Mouse (Mus musculus) fibroblast of lung, adult 2 months (primary cell): ENCODE data around the gene Olfr1184.
"Not testable (repeated sequence)": the region's sequence is repeated elsewhere in the genome, so short reads cannot be mapped to it uniquely, and the experiment has no call there.

Source experiments
- DNase-seq: peaks from one replicate; pipeline ENCODE4 v3.0.0-alpha.2; 2011; ENCODE audit warnings: low read depth

Gene Olfr1184

GRCm38 (mm10) chr2:88483298-88483697 lies at the start of gene Olfr1184:
TSS of gene Olfr1184 (plus strand) at chr2:88483598.
- no peak for DNase-seq

GRCm38 (mm10) chr2:88449031-88449430 lies 34.4 kb upstream of the Olfr1184 start, which contains the start of gene Gm13757:
TSS of gene Gm13757 (minus strand) at chr2:88449131.
- no peak for DNase-seq

- DNase-seq = not testable (repeated sequence)
Observed at GRCm38 (mm10) chr2:88454567-88454966, 28.8 kb upstream of the Olfr1184 start, which contains the start of gene Olfr1183. TSS of gene Olfr1183 (plus strand) at chr2:88454867.

- DNase-seq = no peak
Observed at GRCm38 (mm10) chr2:88493020-88493419, 9.6 kb downstream of the Olfr1184 start, which contains the start of gene Olfr1185-ps1. TSS of gene Olfr1185-ps1 (plus strand) at chr2:88493320.

- no peak for DNase-seq
Observed at GRCm38 (mm10) chr2:88518251-88518650, 34.9 kb downstream of the Olfr1184 start, which contains the start of gene Olfr1186. TSS of gene Olfr1186 (plus strand) at chr2:88518551.

GRCm38 (mm10) chr2:88525720-88526119 lies 42.3 kb downstream of the Olfr1184 start:
- no peak for DNase-seq
